Mouse (Mus musculus) hindbrain, embryonic 12.5 days (tissue): ENCODE measurements around the gene Zfand6. TPM values are rescaled to one million over a fixed set of nuclear protein-coding genes. Genes with fewer than 3 reads are reported as not detected.
A peak's percentile ranks its signal among the peaks of the same experiment; 100 is the strongest.

Source experiments
- ATAC-seq: fragments of 200-750 bp; cut with Nextera tagmentation; 2 replicates; pipeline ENCODE4 v1.8.0; 2017; ENCODE audit warnings: moderate TSS enrichment; ENCODE audit not compliant: low FRiP score
- H3K27ac ChIP-seq: fragments of 300-500 bp; sonication (generic); 2 replicates; pipeline ENCODE4 v1.5.1; 2016; ENCODE audit warnings: mild to moderate bottlenecking
- H3K27me3 ChIP-seq: fragments of 300-500 bp; sonication (generic); 2 replicates; pipeline ENCODE4 v1.6.1; 2016; ENCODE audit warnings: mild to moderate bottlenecking
- H3K36me3 ChIP-seq: fragments of 300-500 bp; sonication (generic); 2 replicates; pipeline ENCODE4 v1.6.1; 2016; ENCODE audit warnings: mild to moderate bottlenecking
- H3K4me1 ChIP-seq: fragments of 300-500 bp; sonication (generic); 2 replicates; pipeline ENCODE4 v1.6.1; 2016
- H3K4me2 ChIP-seq: fragments of 300-500 bp; sonication (generic); replicated peaks from 2 replicates; pipeline ENCODE4 v1.6.1; 2016; ENCODE audit warnings: mild to moderate bottlenecking
- H3K4me3 ChIP-seq: fragments of 300-500 bp; sonication (generic); 2 replicates; pipeline ENCODE4 v1.5.1; 2016; ENCODE audit warnings: mild to moderate bottlenecking
- H3K9ac ChIP-seq: fragments of 300-500 bp; sonication (generic); 2 replicates; pipeline ENCODE4 v1.6.1; 2016; ENCODE audit warnings: mild to moderate bottlenecking, moderate library complexity
- H3K9me3 ChIP-seq: fragments of 300-500 bp; sonication (generic); replicated peaks from 2 replicates; pipeline ENCODE4 v1.6.1; 2016; ENCODE audit warnings: mild to moderate bottlenecking
- WGBS: fragments of 180-500 bp; shearing (Covaris S2); methylation state at CpG from one replicate; pipeline ENCODE4 v1.1.7; 2016; 5-methylcytosine and 5-hydroxymethylcytosine counted together
- polyA plus RNA-seq: library from polyadenylated mRNA; unstranded; fragments of >200 nt; fragmentation: Nextera tagmentation; extraction: Ambion mirVana; gene quantifications from 2 replicates; pipeline ENCODE4 v1.2.1, GENCODE M21; 2016

The Zfand6 gene
- polyA plus RNA-seq, 1 experiment from 2014 or later: 205 TPM

- Histone ChIP-seq H3K27ac (no peak overlapping the region), H3K9ac (no peak overlapping the region), H3K4me2 (no peak overlapping the region), H3K36me3 (no peaks in the 10 kb centered on the region), H3K27me3 (no peaks in the 10 kb centered on the region), H3K4me3 (no peak overlapping the region), H3K4me1 (no peaks in the 10 kb centered on the region), H3K9me3 (no peaks in the 10 kb centered on the region)
- WGBS: 97% methylated on average over 6 of the region's 6 CpGs
- no peak for ATAC-seq
These were observed 46.3 kb downstream of the Zfand6 start for GRCm38 (mm10) chr7:84643270-84643998.

- no peaks in the 10 kb centered on the region for H3K4me1 ChIP-seq
- ATAC-seq: no peak
These were observed 47.4 kb downstream of the Zfand6 start for GRCm38 (mm10) chr7:84642159-84642928.

GRCm38 (mm10) chr7:84636939-84637338, 52.8 kb downstream of the Zfand6 start:
- ATAC-seq: no peak
- Histone ChIP-seq H3K36me3 (peaks cover 7% of the 10 kb centered on the region), H3K9ac (no peak overlapping the region), H3K4me2 (no peak overlapping the region), H3K4me3 (no peak overlapping the region), H3K4me1 (no peaks in the 10 kb centered on the region), H3K27me3 (no peaks in the 10 kb centered on the region), H3K27ac (no peak overlapping the region), H3K9me3 (no peaks in the 10 kb centered on the region)

More at GRCm38 (mm10) chr7:84642159-84642928, 47.4 kb downstream of the Zfand6 start:
- no peaks in the 10 kb centered on the region for H3K36me3 ChIP-seq
- H3K4me2 ChIP-seq: no peak overlapping the region
- H3K9me3 ChIP-seq: no peaks in the 10 kb centered on the region
- WGBS: 87% methylated on average over 6 of the region's 6 CpGs
- H3K9ac ChIP-seq: no peak overlapping the region
- no peak overlapping the region for H3K4me3 ChIP-seq
- no peaks in the 10 kb centered on the region for H3K27me3 ChIP-seq
- H3K27ac ChIP-seq: no peak overlapping the region

- H3K9me3 ChIP-seq: no peaks in the 10 kb centered on the region
- no peaks in the 10 kb centered on the region for H3K4me1 ChIP-seq
- H3K27me3 ChIP-seq: no peaks in the 10 kb centered on the region
- H3K4me2 ChIP-seq: no peak overlapping the region
- no peak for ATAC-seq
- 87% methylated on average over 3 of the region's 3 CpGs for WGBS
- no peak overlapping the region for H3K27ac ChIP-seq
- H3K36me3 ChIP-seq: peaks cover 24% of the 10 kb centered on the region
- H3K9ac ChIP-seq: no peak overlapping the region
- no peak overlapping the region for H3K4me3 ChIP-seq
These were observed 57.9 kb downstream of the Zfand6 start for GRCm38 (mm10) chr7:84631878-84632277.

- no peak for ATAC-seq
- Histone ChIP-seq H3K4me2 (no peak overlapping the region), H3K9me3 (no peaks in the 10 kb centered on the region), H3K4me3 (no peak overlapping the region), H3K36me3 (peaks cover 22% of the 10 kb centered on the region), H3K4me1 (no peaks in the 10 kb centered on the region), H3K9ac (no peak overlapping the region), H3K27ac (no peak overlapping the region), H3K27me3 (no peaks in the 10 kb centered on the region)
- over 99% methylated on average over 4 of the region's 4 CpGs for WGBS
These were observed 66.0 kb downstream of the Zfand6 start for GRCm38 (mm10) chr7:84623718-84624117.

GRCm38 (mm10) chr7:84620956-84621355, 68.8 kb downstream of the Zfand6 start:
- no peak overlapping the region for H3K9ac ChIP-seq
- no peaks in the 10 kb centered on the region for H3K27me3 ChIP-seq
- 96% methylated on average over 3 of the region's 3 CpGs for WGBS
- H3K27ac ChIP-seq: no peak overlapping the region
- H3K36me3 ChIP-seq: peaks cover 36% of the 10 kb centered on the region
- ATAC-seq: no peak
- no peak overlapping the region for H3K4me3 ChIP-seq
- H3K9me3 ChIP-seq: no peaks in the 10 kb centered on the region
- no peaks in the 10 kb centered on the region for H3K4me1 ChIP-seq
- H3K4me2 ChIP-seq: no peak overlapping the region

- no peak for ATAC-seq
- H3K27ac ChIP-seq: no peak overlapping the region
- no peak overlapping the region for H3K4me3 ChIP-seq
- 93% methylated on average over 2 of the region's 2 CpGs for WGBS
- H3K9me3 ChIP-seq: no peaks in the 10 kb centered on the region
- peaks cover 23% of the 10 kb centered on the region; the same call in 1 of the 2 replicates for H3K36me3 ChIP-seq
- no peak overlapping the region for H3K4me2 ChIP-seq
- H3K27me3 ChIP-seq: no peaks in the 10 kb centered on the region
- H3K4me1 ChIP-seq: no peaks in the 10 kb centered on the region
- H3K9ac ChIP-seq: no peak overlapping the region
These were observed 70.8 kb downstream of the Zfand6 start for GRCm38 (mm10) chr7:84618951-84619350.

GRCm38 (mm10) chr7:84612445-84612844, 77.3 kb downstream of the Zfand6 start:
- Histone ChIP-seq H3K4me1 (no peaks in the 10 kb centered on the region), H3K27ac (no peak overlapping the region), H3K36me3 (peaks cover 9% of the 10 kb centered on the region; the same call in 1 of the 2 replicates), H3K4me2 (no peak overlapping the region), H3K27me3 (no peaks in the 10 kb centered on the region), H3K4me3 (no peak overlapping the region), H3K9ac (no peak overlapping the region), H3K9me3 (no peaks in the 10 kb centered on the region)
- no peak for ATAC-seq
- WGBS: 96% methylated on average over 4 of the region's 4 CpGs

GRCm38 (mm10) chr7:84611609-84612008, 78.2 kb downstream of the Zfand6 start:
- Histone ChIP-seq H3K4me3 (no peak overlapping the region), H3K36me3 (0 out of 2 replicates have a peak, but pooled peaks cover 3% of the 10 kb centered on the region), H3K4me2 (no peak overlapping the region), H3K9ac (no peak overlapping the region), H3K27me3 (no peaks in the 10 kb centered on the region), H3K9me3 (no peaks in the 10 kb centered on the region), H3K4me1 (no peaks in the 10 kb centered on the region), H3K27ac (no peak overlapping the region)
- WGBS: 95% methylated on average over 1 of the region's 1 CpGs
- ATAC-seq: no peak

- H3K4me3 ChIP-seq: peak within 1 kb of the TSS; percentile 58
- H3K9ac ChIP-seq: peak within 1 kb of the TSS; percentile 69
- WGBS: 2% methylated on average over 10 of the region's 10 CpGs
- H3K9me3 ChIP-seq: no peaks in the 10 kb centered on the region
- peak; percentile 36 for ATAC-seq
- peak within 1 kb of the TSS; percentile 99 for H3K4me2 ChIP-seq
- no peaks in the 10 kb centered on the region for H3K36me3 ChIP-seq
- peaks cover 14% of the 10 kb centered on the region for H3K27me3 ChIP-seq
- H3K4me1 ChIP-seq: peaks cover 5% of the 10 kb centered on the region; the same call in 1 of the 2 replicates
- no peak within 1 kb of the TSS for H3K27ac ChIP-seq
These were observed 83.4 kb downstream of the Zfand6 start, which contains the start of gene Fah for GRCm38 (mm10) chr7:84606293-84606749. Gene Fah (minus strand): TSS chr7:84606722.

- Histone ChIP-seq H3K4me1 (peaks cover 5% of the 10 kb centered on the region; the same call in 1 of the 2 replicates), H3K9me3 (no peaks in the 10 kb centered on the region), H3K27ac (no peak overlapping the region), H3K4me2 (peak overlapping the region; percentile 99), H3K27me3 (peaks cover 14% of the 10 kb centered on the region), H3K9ac (peak overlapping the region; percentile 69), H3K4me3 (peak overlapping the region; percentile 58), H3K36me3 (no peaks in the 10 kb centered on the region)
- WGBS: 1% methylated on average over 36 of the region's 36 CpGs
- peak; percentile 87 for ATAC-seq
These were observed 84.0 kb downstream of the Zfand6 start for GRCm38 (mm10) chr7:84605704-84606292.

GRCm38 (mm10) chr7:84605033-84605687, 84.6 kb downstream of the Zfand6 start:
- peak overlapping the region; percentile 99 for H3K4me2 ChIP-seq
- H3K36me3 ChIP-seq: no peaks in the 10 kb centered on the region
- 10% methylated on average over 19 of the region's 19 CpGs for WGBS
- peak; percentile 49 for ATAC-seq
- H3K9me3 ChIP-seq: no peaks in the 10 kb centered on the region
- H3K9ac ChIP-seq: peak overlapping the region; percentile 69
- H3K4me1 ChIP-seq: peaks cover 5% of the 10 kb centered on the region; the same call in 1 of the 2 replicates
- H3K4me3 ChIP-seq: peak overlapping the region; percentile 58
- H3K27ac ChIP-seq: no peak overlapping the region
- H3K27me3 ChIP-seq: peaks cover 14% of the 10 kb centered on the region
